Mouse (Mus musculus) E14TG2a.4 (cell line): Measurements from ENCODE around the gene Madd.

ENCODE experiments used
- H3K27me3 ChIP-seq: 2 replicates; pipeline ENCODE4 v1.6.1; 2014; ENCODE audit warnings: low read length, control low read depth; ENCODE audit not compliant: insufficient read depth
- H3K36me3 ChIP-seq: 2 replicates; pipeline ENCODE4 v1.6.1; 2014; ENCODE audit warnings: low read length, control low read depth; ENCODE audit not compliant: insufficient read depth
- H3K4me1 ChIP-seq: replicated peaks from 2 replicates; pipeline ENCODE4 v1.6.1; 2014; ENCODE audit warnings: low read depth, low read length, control low read depth
- H3K4me3 ChIP-seq: replicated peaks from 2 replicates; pipeline ENCODE4 v1.5.1; 2014; ENCODE audit warnings: mild to moderate bottlenecking, low read length
- H3K9me3 ChIP-seq: 2 replicates; pipeline ENCODE4 v1.6.1; 2014; ENCODE audit warnings: low read length, control low read depth
- CTCF ChIP-seq: conservative IDR thresholded peaks from 2 replicates; pipeline ENCODE4 v1.5.1; 2014; ENCODE audit warnings: low read length
- NANOG ChIP-seq: IDR thresholded peaks from 2 replicates; pipeline ENCODE4 v1.6.1; 2014; ENCODE audit warnings: borderline replicate concordance, low read length, mixed read lengths
- POU5F1 ChIP-seq: IDR thresholded peaks from 2 replicates; pipeline ENCODE4 v1.6.1; 2014; ENCODE audit warnings: low read length, borderline replicate concordance

Gene Madd

GRCm38 (mm10) chr2:91090208-91090607, 93.4 kb downstream of the Madd start:
- no peaks in the 10 kb centered on the region for H3K9me3 ChIP-seq
- H3K4me1 ChIP-seq = peaks cover 11% of the 10 kb centered on the region
- TF ChIP-seq CTCF (no peak), POU5F1 (no peak), NANOG (no peak)
- no peak overlapping the region for H3K4me3 ChIP-seq
- no peaks in the 10 kb centered on the region for H3K36me3 ChIP-seq
- peaks cover 36% of the 10 kb centered on the region for H3K27me3 ChIP-seq

- H3K27me3 ChIP-seq = peaks cover 43% of the 10 kb centered on the region
- H3K4me3 ChIP-seq = no peak overlapping the region
- TF ChIP-seq POU5F1 (no peak), CTCF (no peak), NANOG (no peak)
- no peaks in the 10 kb centered on the region for H3K36me3 ChIP-seq
- H3K4me1 ChIP-seq = peaks cover 20% of the 10 kb centered on the region
- H3K9me3 ChIP-seq = no peaks in the 10 kb centered on the region
Observed at GRCm38 (mm10) chr2:91088987-91089386, 94.7 kb downstream of the Madd start.

GRCm38 (mm10) chr2:91087453-91087852, 96.2 kb downstream of the Madd start:
- TF ChIP-seq NANOG = no peak
- no peak for TF ChIP-seq POU5F1
- TF ChIP-seq CTCF = no peak

More at GRCm38 (mm10) chr2:91087453-91087852, 96.2 kb downstream of the Madd start:
- Histone ChIP-seq H3K4me3 (no peak overlapping the region), H3K36me3 (no peaks in the 10 kb centered on the region), H3K9me3 (no peaks in the 10 kb centered on the region), H3K4me1 (peaks cover 25% of the 10 kb centered on the region), H3K27me3 (peaks cover 52% of the 10 kb centered on the region)
